Comparison of ENCODE assay signal across 14 mouse cellular contexts in the genomic region with DNA sequence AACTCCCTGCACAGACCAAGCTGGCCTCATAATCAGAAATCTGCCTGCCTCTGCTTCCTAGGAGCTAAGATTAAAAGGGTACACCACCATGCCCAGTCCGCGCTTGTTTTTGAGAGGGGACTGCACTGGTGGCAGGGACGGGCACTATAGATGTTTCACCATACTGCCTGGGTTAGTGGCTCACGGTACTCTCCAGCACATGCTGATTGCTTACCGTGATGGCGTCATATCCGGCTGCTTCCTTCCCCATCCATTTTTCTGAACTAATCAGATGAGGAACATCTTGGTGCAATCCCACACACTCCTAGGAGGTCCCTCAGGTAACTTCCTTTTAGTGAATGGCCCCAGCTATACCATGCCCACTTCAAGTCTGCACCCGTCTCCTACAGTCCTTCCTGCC. TPM values are rescaled to one million over a fixed set of nuclear protein-coding genes. Genes with fewer than 3 reads are reported as not detected.
"Had no signal": no experiment of that assay in that cellular context is flagged by ENCODE, and none has a peak within 500 bp of the region (broad histone marks: within the 10 kb centered on the region; RNA-seq: fewer than 3 reads in every experiment).

No protein-coding gene starts in this region.

- H3K9ac ChIP-seq: limb, embryonic 15.5 days; liver, embryonic 13.5 days; midbrain, embryonic 12.5 days; neural tube, embryonic 15.5 days; stomach, embryonic 15.5 days had no signal

- H3K27me3 ChIP-seq: limb, embryonic 15.5 days; midbrain, embryonic 12.5 days; neural tube, embryonic 15.5 days; stomach, embryonic 15.5 days had no signal

- H3K4me1 ChIP-seq: neural tube, embryonic 15.5 days had no signal

- ATAC-seq: midbrain, embryonic 16.5 days had no signal

- DNase-seq: kidney, adult 18-20 months; kidney, postnatal 10 days; liver, embryonic 13.5 days; lung, adult 18-20 months; thymus, adult 2 months; thymus, postnatal 36 days had no signal

- H3K36me3 ChIP-seq: limb, embryonic 15.5 days; liver, embryonic 13.5 days; midbrain, embryonic 12.5 days; neural tube, embryonic 15.5 days; stomach, embryonic 15.5 days had no signal

- H3K4me3 ChIP-seq: left cerebral cortex, adult 2 months; limb, embryonic 15.5 days; liver, embryonic 13.5 days; midbrain, embryonic 12.5 days; myocyte; neural tube, embryonic 15.5 days; stomach, embryonic 15.5 days had no signal

- H3K4me2 ChIP-seq: limb, embryonic 15.5 days; liver, embryonic 13.5 days; midbrain, embryonic 12.5 days; neural tube, embryonic 15.5 days; stomach, embryonic 15.5 days had no signal

- H3K27ac ChIP-seq: left cerebral cortex, adult 2 months; limb, embryonic 15.5 days; liver, embryonic 13.5 days; midbrain, embryonic 12.5 days; neural tube, embryonic 15.5 days; stomach, embryonic 15.5 days had no signal

- H3K9me3 ChIP-seq: limb, embryonic 15.5 days; liver, embryonic 13.5 days; midbrain, embryonic 12.5 days; neural tube, embryonic 15.5 days; stomach, embryonic 15.5 days had no signal

RNA-seq across cellular contexts. Expression of a gene that starts 52.7 kb away (rescaled TPM):
- total RNA-seq: megakaryocyte-erythroid progenitor cell, adult 5-6 weeks had no signal
